Comparison of ENCODE assay signal across 24 mouse cellular contexts in genomic region chr3:101044686-101045085, GRCm38 (mm10). TPM values are rescaled to one million over a fixed set of nuclear protein-coding genes. Genes with fewer than 3 reads are reported as not detected.
DNase-seq lines count a peak whose midpoint lies in the region; ATAC-seq and TF ChIP-seq lines count a peak whose summit lies in the region.
"Had no signal": no experiment of that assay in that cellular context is flagged by ENCODE, and none has a peak within 500 bp of the region (broad histone marks: within the 10 kb centered on the region; RNA-seq: fewer than 3 reads in every experiment).

No protein-coding gene starts in this region.

- H3K4me2 ChIP-seq in limb, embryonic 15.5 days, result no peak overlapping the region
- no peak overlapping the region for H3K4me2 ChIP-seq in intestine, embryonic 15.5 days (replicated peaks)
- no peak overlapping the region for H3K4me2 ChIP-seq in stomach, embryonic 15.5 days
- H3K4me2 ChIP-seq: embryonic facial prominence, embryonic 15.5 days; heart, embryonic 12.5 days; hindbrain, embryonic 13.5 days; kidney, embryonic 15.5 days; liver, embryonic 11.5 days; neural tube, embryonic 13.5 days had no signal

- TF ChIP-seq POLR2A in cerebellum, adult 2 months (IDR thresholded peaks at IDR 0.05; ENCODE audit: borderline replicate concordance, insufficient read depth, low read length), result no peak

- no peaks in the 10 kb centered on the region for H3K27me3 ChIP-seq in limb, embryonic 15.5 days
- H3K27me3 ChIP-seq in limb, embryonic 10.5 days (ENCODE audit: low read depth, poor library complexity, severe bottlenecking), result no peaks in the 10 kb centered on the region
- no peaks in the 10 kb centered on the region for H3K27me3 ChIP-seq in intestine, embryonic 15.5 days (replicated peaks)
- H3K27me3 ChIP-seq in stomach, embryonic 15.5 days (replicated peaks), result no peaks in the 10 kb centered on the region
- no peaks in the 10 kb centered on the region for H3K27me3 ChIP-seq in cerebellum, adult 2 months (ENCODE audit: control insufficient read depth, insufficient read depth, low read length)
- H3K27me3 ChIP-seq: embryonic facial prominence, embryonic 15.5 days; heart, embryonic 12.5 days; hindbrain, embryonic 13.5 days; kidney, embryonic 15.5 days; neural tube, embryonic 13.5 days had no signal

- peak overlapping the region; percentile 22; the same call in 1 of the 2 replicates for H3K27ac ChIP-seq in limb, embryonic 15.5 days
- no peak overlapping the region for H3K27ac ChIP-seq in limb, embryonic 10.5 days
- peak overlapping the region; percentile 56; the same call in 1 of the 2 replicates for H3K27ac ChIP-seq in intestine, embryonic 15.5 days
- H3K27ac ChIP-seq in stomach, embryonic 15.5 days, result peak overlapping the region; percentile 31; the same call in 1 of the 2 replicates
- H3K27ac ChIP-seq in cerebellum, adult 2 months (ENCODE audit: insufficient read depth, low read length), result no peak overlapping the region
- H3K27ac ChIP-seq: embryonic facial prominence, embryonic 15.5 days; hindbrain, embryonic 13.5 days; kidney, embryonic 15.5 days; layer of hippocampus, adult 2 months; midbrain, embryonic 10.5 days; neural tube, embryonic 13.5 days had no signal

- H3K9me3 ChIP-seq in limb, embryonic 15.5 days, result no peaks in the 10 kb centered on the region
- no peaks in the 10 kb centered on the region for H3K9me3 ChIP-seq in limb, embryonic 10.5 days (replicated peaks)
- no peaks in the 10 kb centered on the region for H3K9me3 ChIP-seq in intestine, embryonic 15.5 days
- H3K9me3 ChIP-seq in stomach, embryonic 15.5 days, result no peaks in the 10 kb centered on the region
- H3K9me3 ChIP-seq: embryonic facial prominence, embryonic 15.5 days; heart, embryonic 12.5 days; hindbrain, embryonic 13.5 days; kidney, embryonic 15.5 days; midbrain, embryonic 10.5 days; neural tube, embryonic 13.5 days had no signal

- H3K4me1 ChIP-seq in limb, embryonic 15.5 days, result peaks cover 15% of the 10 kb centered on the region
- H3K4me1 ChIP-seq in limb, embryonic 10.5 days, result peaks cover 10% of the 10 kb centered on the region; the same call in 1 of the 2 replicates
- 0 out of 2 replicates have a peak, but pooled peaks cover 7% of the 10 kb centered on the region for H3K4me1 ChIP-seq in intestine, embryonic 15.5 days (replicated peaks)
- 0 out of 2 replicates have a peak, but pooled peaks cover 4% of the 10 kb centered on the region for H3K4me1 ChIP-seq in stomach, embryonic 15.5 days
- no peaks in the 10 kb centered on the region for H3K4me1 ChIP-seq in cerebellum, adult 2 months (ENCODE audit: control insufficient read depth, insufficient read depth, low read length)

- peaks cover 43% of the 10 kb centered on the region for H3K36me3 ChIP-seq in limb, embryonic 15.5 days
- H3K36me3 ChIP-seq in limb, embryonic 10.5 days, result peaks cover 91% of the 10 kb centered on the region
- peaks cover 6% of the 10 kb centered on the region; the same call in 1 of the 2 replicates for H3K36me3 ChIP-seq in intestine, embryonic 15.5 days
- H3K36me3 ChIP-seq in stomach, embryonic 15.5 days, result peaks cover 5% of the 10 kb centered on the region

- DNase-seq in limb, embryonic 10.5 days (ENCODE audit: low spot score), result no peak
- peak; percentile 35 for DNase-seq in R1 (ENCODE audit: low read depth, low spot score)
- DNase-seq in cerebellum, adult 2 months, result no peak
- DNase-seq in cerebellum, postnatal 10 days, result no peak
- DNase-seq: cerebellum, adult 8-10 months; lung, adult 2 months; retina, postnatal 1 day; right cerebral cortex, postnatal 25 days; thymus, postnatal 25 days had no signal

- H3K4me3 ChIP-seq in limb, embryonic 15.5 days, result no peak overlapping the region
- H3K4me3 ChIP-seq in limb, embryonic 10.5 days, result no peak overlapping the region
- no peak overlapping the region for H3K4me3 ChIP-seq in intestine, embryonic 15.5 days (replicated peaks)
- no peak overlapping the region for H3K4me3 ChIP-seq in stomach, embryonic 15.5 days (replicated peaks)
- no peak overlapping the region for H3K4me3 ChIP-seq in cerebellum, adult 2 months (replicated peaks; ENCODE audit: insufficient read depth, low read depth, low read length)
- H3K4me3 ChIP-seq: embryonic facial prominence, embryonic 15.5 days; heart, embryonic 12.5 days; hindbrain, embryonic 13.5 days; kidney, embryonic 15.5 days; layer of hippocampus, adult 2 months; midbrain, embryonic 10.5 days; myocyte; neural tube, embryonic 13.5 days had no signal

- H3K9ac ChIP-seq in limb, embryonic 15.5 days, result no peak overlapping the region
- H3K9ac ChIP-seq in intestine, embryonic 15.5 days, result no peak overlapping the region
- H3K9ac ChIP-seq in stomach, embryonic 15.5 days, result no peak overlapping the region
- H3K9ac ChIP-seq: embryonic facial prominence, embryonic 15.5 days; heart, embryonic 12.5 days; hindbrain, embryonic 13.5 days; kidney, embryonic 15.5 days; neural tube, embryonic 13.5 days had no signal

- TF ChIP-seq CTCF in cerebellum, adult 2 months (IDR thresholded peaks at IDR 0.05; ENCODE audit: borderline replicate concordance, insufficient read depth, low read depth, low read length), result no peak

- WGBS in limb, embryonic 15.5 days, result 64% methylated on average over 6 of the region's 6 CpGs
- 73% methylated on average over 6 of the region's 6 CpGs for WGBS in limb, embryonic 10.5 days
- 55% methylated on average over 6 of the region's 6 CpGs for WGBS in intestine, embryonic 15.5 days
- WGBS in stomach, embryonic 15.5 days, result 66% methylated on average over 6 of the region's 6 CpGs
- 93% methylated on average over 6 of the region's 6 CpGs for WGBS in cerebellum, adult 2 months

- no peak for ATAC-seq in limb, embryonic 15.5 days (ENCODE audit: insufficient number of reproducible peaks, low FRiP score, low TSS enrichment, low read depth)
- peak; percentile 87 for ATAC-seq in intestine, embryonic 15.5 days
- ATAC-seq in stomach, embryonic 15.5 days (ENCODE audit: insufficient read depth, low FRiP score, low read depth), result 0 out of 2 replicates have a peak, but pooled peaks have one; percentile 52
- ATAC-seq: forebrain, embryonic 14.5 days; midbrain, embryonic 16.5 days had no signal

RNA-seq across cellular contexts. Expression of gene Cd101, which starts 15.3 kb away (rescaled TPM):
- polyA plus RNA-seq in limb, embryonic 15.5 days (2015; fragmentation: Nextera tagmentation; extraction: Ambion mirVana), result 0.23 and 0.37 TPM in 2 replicates
- 0.04 TPM in 1 of 2 replicates, not detected in the other for polyA plus RNA-seq in limb, embryonic 10.5 days (2016; fragmentation: Nextera tagmentation; extraction: Ambion mirVana)
- polyA plus RNA-seq in intestine, embryonic 15.5 days (2015; fragmentation: Nextera tagmentation; extraction: Ambion mirVana), result 0.05 TPM in 1 of 2 replicates, not detected in the other
- polyA plus RNA-seq in stomach, embryonic 15.5 days (2015; fragmentation: Nextera tagmentation; extraction: Ambion mirVana), result 0.14 and 0.26 TPM in 2 replicates
- polyA plus RNA-seq in cerebellum, adult 2 months (2012; rRNA removed), result 0.10 and 0.13 TPM in 2 replicates
- polyA plus RNA-seq: forebrain, embryonic 14.5 days; hindbrain, embryonic 13.5 days; liver, embryonic 11.5 days; midbrain, embryonic 16.5 days; myocyte; testis, adult 2 months had no signal

Comparison
In these comparisons a context has a peak if more than half of its experiments do, and no peak if none do; other contexts are left out.
1. H3K27ac ChIP-seq: peak in limb, embryonic 15.5 days (single experiment), intestine, embryonic 15.5 days (single experiment) and stomach, embryonic 15.5 days (single experiment); none in limb, embryonic 10.5 days (single experiment) and cerebellum, adult 2 months (single experiment).